Mouse (Mus musculus) c-Kit-negative CD71-positive TER-119-positive erythroid progenitor cells, embryonic 14.5 days (primary cell): ENCODE data around the gene Gna14.

ENCODE experiments used
- DNase-seq: peaks from one replicate; pipeline ENCODE4 v3.0.0-alpha.2; 2013; ENCODE audit warnings: low read depth, low spot score

Gna14 gene

DNA sequence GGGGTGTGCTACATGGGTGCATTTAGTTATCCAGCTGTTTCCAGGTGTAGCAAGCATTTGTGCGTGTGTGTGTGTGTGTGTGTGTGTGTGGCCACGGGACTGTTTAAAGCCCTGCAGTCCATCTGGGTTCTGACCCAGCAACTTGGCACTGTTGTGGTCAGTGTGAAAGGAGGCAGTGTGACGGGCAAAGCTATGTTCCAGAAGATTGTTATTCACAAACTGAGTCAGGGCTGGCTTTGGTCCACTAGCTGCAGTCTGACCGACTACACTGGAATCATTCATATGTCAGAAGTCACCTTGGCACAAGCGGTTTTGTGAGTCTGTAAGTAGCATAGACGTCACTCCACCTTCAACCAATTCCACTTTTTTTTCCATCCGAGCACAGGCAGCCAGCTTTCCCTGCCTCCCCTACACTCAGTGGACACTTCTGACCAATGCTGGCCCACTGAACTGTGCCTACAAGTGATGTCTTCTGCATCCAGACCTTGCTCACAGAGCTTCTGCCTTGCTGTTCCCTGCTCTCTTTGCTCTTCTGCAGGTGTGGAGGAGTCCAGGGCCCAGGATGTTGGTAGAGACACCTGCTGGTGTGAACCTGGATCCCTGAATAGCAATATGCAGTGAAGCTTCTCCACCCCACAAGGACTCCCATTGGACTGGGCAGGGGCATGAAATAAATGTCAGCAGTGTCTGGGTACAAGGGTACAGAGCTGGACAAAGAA, 157.9 kb downstream of the Gna14 start:
- no peak for DNase-seq

DNA sequence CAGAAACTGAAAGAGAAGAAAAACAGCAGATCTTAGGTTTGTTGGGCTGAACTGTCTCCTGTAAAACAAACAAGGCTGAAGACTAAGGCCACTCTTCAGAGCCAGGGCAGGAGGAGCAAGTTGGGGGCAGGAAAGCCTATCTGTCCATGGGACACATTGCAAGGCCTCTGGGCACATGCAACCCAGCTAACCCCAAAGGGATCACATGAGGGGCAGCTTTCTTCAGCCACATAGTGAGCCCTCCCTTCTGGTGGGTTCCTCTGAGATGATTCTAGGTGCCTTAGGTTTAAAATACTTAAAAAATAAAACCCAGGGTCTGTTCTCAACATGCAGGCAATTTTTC, 158.4 kb downstream of the Gna14 start:
- DNase-seq: no peak

DNA sequence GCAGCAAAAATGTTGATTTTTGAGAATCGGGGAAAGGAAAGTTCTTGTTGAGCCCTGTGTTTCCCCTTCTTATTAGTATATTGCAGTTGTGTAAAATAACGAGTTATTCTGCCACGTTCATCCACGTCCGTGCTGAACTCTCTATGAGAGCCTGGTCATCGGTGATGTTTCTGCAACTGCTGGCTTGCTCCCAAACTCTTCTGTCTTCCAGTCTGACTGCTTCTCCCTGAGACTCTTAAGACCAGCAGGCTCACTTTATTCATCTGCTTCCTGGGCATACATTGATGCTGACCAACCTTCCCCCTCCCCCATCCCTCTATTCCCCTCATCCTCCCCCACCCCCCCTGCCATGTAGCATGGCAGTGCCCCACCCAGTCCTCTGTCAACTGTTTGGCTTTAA, 161.7 kb downstream of the Gna14 start:
- no peak for DNase-seq

DNA sequence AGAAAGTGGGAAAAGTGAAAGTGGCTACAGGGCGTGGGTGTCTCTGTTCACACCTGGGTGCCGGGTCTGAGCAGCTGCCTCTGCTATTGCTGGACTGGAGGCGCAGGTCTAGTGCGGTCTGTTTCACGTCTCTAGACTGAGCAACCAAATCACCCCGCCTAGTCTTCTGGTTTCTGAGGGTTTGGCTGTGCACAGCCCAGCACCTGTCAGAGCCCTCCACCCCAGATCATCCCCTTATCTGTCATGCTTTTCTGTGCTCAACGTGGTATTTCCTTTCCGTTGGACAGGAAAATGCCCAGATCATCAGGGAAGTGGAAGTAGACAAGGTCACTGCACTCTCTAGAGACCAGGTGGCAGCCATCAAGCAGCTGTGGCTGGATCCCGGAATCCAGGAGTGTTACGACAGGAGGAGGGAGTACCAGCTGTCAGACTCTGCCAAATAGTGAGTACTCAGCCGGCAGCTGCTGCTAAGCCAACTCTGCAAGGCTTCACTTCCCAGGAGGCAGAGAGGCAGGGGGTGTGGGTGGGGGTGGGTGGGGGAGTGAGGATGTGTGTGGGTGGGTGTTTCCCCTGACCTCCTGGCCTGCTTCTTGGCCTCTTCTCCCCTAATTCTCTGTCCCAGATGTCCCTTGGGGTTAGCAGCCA, 163.2 kb downstream of the Gna14 start:
- no peak for DNase-seq

DNA sequence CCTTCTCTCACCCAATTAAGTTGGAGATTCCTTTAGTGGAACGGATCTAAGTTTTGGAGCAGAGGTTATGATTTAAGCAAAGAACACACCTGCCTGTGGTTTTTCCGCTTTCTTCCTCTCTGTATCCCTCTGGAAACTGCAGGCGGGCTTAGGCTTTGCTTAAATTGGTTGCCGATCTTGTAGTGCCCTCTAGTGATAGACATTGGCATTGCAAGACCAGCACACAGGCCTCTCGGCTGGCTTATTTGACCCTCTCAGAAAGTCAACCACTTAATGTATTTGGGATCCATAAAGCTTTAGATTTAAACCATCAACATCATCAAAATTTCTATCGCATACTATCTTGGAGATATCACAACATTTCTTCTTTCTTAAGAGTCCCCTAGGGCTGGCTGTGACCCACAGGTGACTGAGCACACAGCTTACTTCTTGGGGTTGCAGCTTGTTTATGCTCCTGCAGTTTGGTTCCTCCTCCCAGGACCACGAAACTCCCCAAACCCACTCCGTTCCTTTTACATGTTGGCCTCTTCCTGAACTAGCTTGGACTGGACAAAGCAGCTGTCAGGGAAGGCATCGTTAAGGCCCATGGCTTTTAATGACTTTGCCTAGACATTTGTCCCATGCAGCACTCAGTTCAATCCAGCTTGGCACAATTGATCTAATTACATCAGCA, 163.9 kb downstream of the Gna14 start:
- DNase-seq: peak; percentile 43

- no peak for DNase-seq
These were observed 166.5 kb downstream of the Gna14 start for GRCm38 (mm10) chr19:16602026-16602425.

GRCm38 (mm10) chr19:16607634-16608033, 172.1 kb downstream of the Gna14 start:
- no peak for DNase-seq

GRCm38 (mm10) chr19:16623154-16623553, 187.6 kb downstream of the Gna14 start:
- DNase-seq: no peak

DNA sequence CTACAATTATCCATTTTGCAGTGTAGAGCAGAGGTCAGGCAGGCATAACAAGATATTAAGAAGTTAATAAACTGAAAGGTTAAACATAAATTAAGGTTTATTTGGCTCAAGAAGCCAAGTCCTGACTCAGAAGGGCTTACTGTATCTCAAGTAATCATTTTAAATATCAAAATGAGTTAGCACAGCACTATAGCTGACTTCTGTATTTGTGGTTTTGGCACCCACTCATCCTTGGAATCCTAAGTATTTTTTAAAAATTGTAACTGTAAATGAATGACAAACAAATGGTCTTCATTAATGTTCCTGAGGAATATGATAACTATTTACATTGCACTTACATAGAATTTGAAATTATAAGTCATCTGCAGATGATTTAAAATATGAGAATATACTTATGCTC, 189.4 kb downstream of the Gna14 start:
- DNase-seq: no peak

DNA sequence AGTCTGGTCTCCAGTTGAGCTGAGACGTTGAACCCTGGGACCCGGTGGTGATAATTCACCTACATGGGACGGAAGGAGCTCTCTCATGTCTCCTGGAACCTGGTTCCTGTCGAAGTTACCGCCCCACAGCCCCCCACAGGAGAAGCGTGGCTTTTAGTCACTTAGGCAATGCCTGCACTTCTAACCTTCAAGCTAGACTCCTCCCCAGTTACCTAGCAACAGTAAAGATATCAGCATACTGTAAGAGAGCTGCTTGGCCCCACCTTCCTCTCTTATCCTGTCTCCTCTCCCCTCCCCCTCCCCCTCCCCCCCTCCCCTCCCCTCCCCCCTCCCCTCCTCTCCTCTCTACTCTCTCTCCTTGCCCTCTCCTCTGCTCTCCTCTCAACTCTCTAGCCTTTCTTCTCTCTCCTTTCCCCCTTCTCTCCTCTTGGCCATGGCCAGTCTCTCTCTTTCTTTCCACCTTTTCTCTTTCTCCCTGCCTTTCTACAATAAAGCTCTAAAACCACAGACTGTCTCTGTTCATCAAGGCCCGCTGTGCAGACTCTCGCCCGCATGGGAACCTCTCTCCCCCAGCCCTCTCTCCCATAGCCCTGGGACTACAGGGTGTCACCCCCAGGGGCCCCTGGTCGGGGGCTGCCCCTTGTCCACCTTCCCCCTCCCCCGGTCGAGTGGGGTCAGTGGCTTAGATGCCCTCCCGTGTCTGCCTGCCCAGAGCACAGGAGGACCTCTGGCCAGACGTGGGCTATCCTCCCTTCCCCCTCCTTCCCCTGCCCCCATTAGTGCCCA, 190.2 kb downstream of the Gna14 start:
- DNase-seq: peak; percentile 19
